Mouse (Mus musculus) G1E (cell line): ENCODE results near the gene Minos1. TPM values are rescaled to one million over a fixed set of nuclear protein-coding genes. Genes with fewer than 3 reads are reported as not detected.

Experiments used
- ATAC-seq: 2 replicates; pipeline ENCODE4 v1.8.0; 2016; ENCODE audit warnings: mild to moderate bottlenecking; ENCODE audit not compliant: insufficient number of reproducible peaks, poor library complexity, low FRiP score, severe bottlenecking; ENCODE audit errors: extremely low read depth
- DNase-seq: peaks from one replicate; pipeline ENCODE4 v3.0.0; 2012; ENCODE audit warnings: low spot score
- H3K27me3 ChIP-seq: 2 replicates; pipeline ENCODE4 v1.6.1; 2012; ENCODE audit warnings: mild to moderate bottlenecking, low read length, inconsistent platforms; ENCODE audit not compliant: insufficient read depth
- H3K36me3 ChIP-seq: replicated peaks from 2 replicates; pipeline ENCODE3; 2012; ENCODE audit warnings: mild to moderate bottlenecking, inconsistent platforms
- H3K4me1 ChIP-seq: 2 replicates; pipeline ENCODE4 v1.6.1; 2012; ENCODE audit warnings: low read depth, low read length, inconsistent platforms, mixed read lengths; ENCODE audit not compliant: insufficient read depth
- H3K4me3 ChIP-seq: 2 replicates; pipeline ENCODE4 v1.5.1; 2012; ENCODE audit warnings: low read depth, mild to moderate bottlenecking, inconsistent platforms, low read length, moderate library complexity, mixed read lengths
- H3K9me3 ChIP-seq: replicated peaks from 2 replicates; pipeline ENCODE4 v1.6.1; 2012; ENCODE audit warnings: inconsistent platforms
- CTCF ChIP-seq: IDR thresholded peaks from 2 replicates; pipeline ENCODE4 v1.5.1; 2012; ENCODE audit warnings: low read depth, low read length, inconsistent platforms, mixed read lengths
- GATA1 ChIP-seq: IDR thresholded peaks from 2 replicates; pipeline ENCODE4 v1.6.1; 2012; ENCODE audit warnings: borderline replicate concordance, low read length, inconsistent platforms, mixed read lengths
- GATA2 ChIP-seq: IDR thresholded peaks from 2 replicates; pipeline ENCODE4 v1.6.1; 2012; ENCODE audit warnings: low read depth, low read length, inconsistent platforms, borderline replicate concordance
- POLR2AphosphoS5 ChIP-seq: IDR thresholded peaks from 2 replicates; pipeline ENCODE4 v1.6.1; 2012; ENCODE audit warnings: low read depth, low read length, inconsistent platforms; ENCODE audit not compliant: insufficient replicate concordance
- TAL1 ChIP-seq: conservative IDR thresholded peaks from 2 replicates; pipeline ENCODE4 v1.6.1; 2012; ENCODE audit warnings: low read depth, low read length, inconsistent platforms, mixed read lengths
- polyA plus RNA-seq: library from polyadenylated mRNA; stranded (reverse); fragments of >175 nt; gene quantifications from 2 replicates; pipeline ENCODE4 v1.2.3, GENCODE M21; 2012
- total RNA-seq, 2 experiments: library from RNA; stranded (forward) in 1 of 2; stranded (reverse) in 1 of 2; fragments of 200-1000 nt in 1 of 2; fragments of >200 nt in 1 of 2; fragmentation: Nextera tagmentation in 1 of 2; gene quantifications; 2 replicates each; pipeline ENCODE4 v1.2.3; 2014 to 2017

Gene Minos1
- total and polyA plus RNA-seq, 3 experiments, result 12.8 to 342 (median 323) TPM

DNA sequence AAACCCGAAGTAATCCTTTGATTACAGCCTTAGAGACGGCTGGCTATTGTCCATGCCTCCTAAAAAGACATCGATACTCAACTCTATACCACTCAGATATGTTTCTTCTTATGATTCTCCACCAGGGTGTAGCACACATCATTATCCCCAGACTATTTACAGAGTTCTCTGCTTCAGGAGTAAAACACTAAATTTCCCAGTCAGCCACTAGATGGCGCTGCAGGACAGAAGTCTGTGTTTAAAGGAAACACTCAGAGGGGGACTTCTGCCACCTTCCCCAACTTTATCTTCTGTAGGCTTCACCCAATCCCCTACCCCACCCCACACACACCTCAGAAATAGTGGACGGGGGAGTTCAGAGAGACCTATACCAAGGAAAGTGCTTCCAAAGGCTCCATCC lies 44.9 kb downstream of the Minos1 start:
- Histone ChIP-seq H3K4me3 (no peak overlapping the region), H3K27me3 (peaks cover 72% of the 10 kb centered on the region), H3K9me3 (no peaks in the 10 kb centered on the region), H3K4me1 (peaks cover 6% of the 10 kb centered on the region; the same call in 1 of the 2 replicates), H3K36me3 (no peaks in the 10 kb centered on the region)
- DNase-seq, result peak; percentile 54
- no peak for TF ChIP-seq GATA1
- TF ChIP-seq TAL1, result no peak
- TF ChIP-seq GATA2, result no peak
- no peak for TF ChIP-seq POLR2AphosphoS5
- TF ChIP-seq CTCF, result peak; percentile 62
- ATAC-seq, result no peak; the same call in 1 of the 2 replicates

DNA sequence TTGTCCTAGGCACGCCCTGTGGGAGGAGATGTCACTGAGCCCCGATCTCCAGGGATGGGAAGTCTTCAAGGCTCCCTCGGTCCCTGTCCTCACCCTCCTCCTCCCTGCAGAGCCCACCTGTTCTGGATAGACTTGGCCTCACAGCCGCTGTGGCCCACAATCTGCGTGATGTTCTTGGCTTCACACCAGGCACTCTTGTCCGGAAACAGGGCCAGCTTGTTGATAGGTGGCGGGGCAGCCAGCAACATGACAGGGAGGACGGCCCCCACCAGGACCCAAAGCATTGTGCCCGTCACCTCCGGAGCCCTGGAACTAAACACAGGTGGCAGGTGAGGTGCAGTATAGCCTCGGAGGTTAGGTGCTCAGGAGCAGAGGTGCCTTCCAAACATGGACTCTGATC lies 45.6 kb downstream of the Minos1 start:
- Histone ChIP-seq H3K4me3 (no peak overlapping the region), H3K4me1 (peaks cover 4% of the 10 kb centered on the region; the same call in 1 of the 2 replicates), H3K9me3 (no peaks in the 10 kb centered on the region), H3K27me3 (peaks cover 65% of the 10 kb centered on the region), H3K36me3 (no peaks in the 10 kb centered on the region)
- no peak for DNase-seq
- TF ChIP-seq GATA2, result no peak
- no peak for TF ChIP-seq POLR2AphosphoS5
- TF ChIP-seq TAL1, result no peak
- no peak for TF ChIP-seq CTCF
- TF ChIP-seq GATA1, result no peak
- no peak for ATAC-seq

DNA sequence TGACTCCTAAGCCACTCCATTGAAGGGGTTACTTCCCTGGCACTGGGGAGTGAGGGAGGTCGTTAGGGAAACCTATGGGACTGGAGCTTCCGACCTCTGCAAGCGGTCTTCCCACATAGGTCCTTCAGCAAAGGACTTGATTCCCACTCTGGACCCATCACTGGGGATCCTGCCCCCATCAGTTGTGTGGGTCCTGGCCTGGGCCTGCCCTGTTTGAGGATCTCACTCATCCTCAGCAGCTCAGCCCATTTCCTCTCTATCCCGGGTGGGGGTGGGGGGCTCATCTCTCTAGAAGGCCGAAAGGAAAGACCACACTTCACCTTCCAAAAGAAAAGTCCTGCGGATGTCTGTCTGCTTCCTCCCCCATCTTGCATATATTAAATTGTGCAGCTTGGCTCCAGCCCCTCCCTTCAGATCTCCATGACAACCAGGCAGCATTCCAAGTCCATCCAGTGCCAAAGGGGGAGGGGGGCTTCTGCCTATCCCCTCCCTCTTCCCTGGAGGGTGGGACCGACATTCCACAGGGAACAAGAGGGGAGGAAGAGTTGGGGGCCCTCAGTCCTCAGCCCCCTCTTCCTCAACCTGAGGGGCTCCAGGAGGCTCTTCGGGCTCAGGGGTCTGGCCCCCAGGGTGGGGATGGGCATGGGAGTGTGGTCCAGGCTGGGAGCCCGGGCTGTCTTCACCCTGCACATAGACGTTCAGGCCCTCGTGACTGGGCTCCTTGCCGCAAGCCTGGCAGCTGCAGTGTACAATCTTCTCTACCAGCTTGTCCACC lies 47.9 kb downstream of the Minos1 start:
- TF ChIP-seq GATA2 (no peak), POLR2AphosphoS5 (no peak), CTCF (no peak), GATA1 (no peak), TAL1 (no peak)
- ATAC-seq (no peak), DNase-seq (no peak)
- Histone ChIP-seq H3K9me3 (no peaks in the 10 kb centered on the region), H3K27me3 (peaks cover 50% of the 10 kb centered on the region), H3K4me1 (peaks cover 12% of the 10 kb centered on the region), H3K36me3 (no peaks in the 10 kb centered on the region), H3K4me3 (no peak overlapping the region)

DNA sequence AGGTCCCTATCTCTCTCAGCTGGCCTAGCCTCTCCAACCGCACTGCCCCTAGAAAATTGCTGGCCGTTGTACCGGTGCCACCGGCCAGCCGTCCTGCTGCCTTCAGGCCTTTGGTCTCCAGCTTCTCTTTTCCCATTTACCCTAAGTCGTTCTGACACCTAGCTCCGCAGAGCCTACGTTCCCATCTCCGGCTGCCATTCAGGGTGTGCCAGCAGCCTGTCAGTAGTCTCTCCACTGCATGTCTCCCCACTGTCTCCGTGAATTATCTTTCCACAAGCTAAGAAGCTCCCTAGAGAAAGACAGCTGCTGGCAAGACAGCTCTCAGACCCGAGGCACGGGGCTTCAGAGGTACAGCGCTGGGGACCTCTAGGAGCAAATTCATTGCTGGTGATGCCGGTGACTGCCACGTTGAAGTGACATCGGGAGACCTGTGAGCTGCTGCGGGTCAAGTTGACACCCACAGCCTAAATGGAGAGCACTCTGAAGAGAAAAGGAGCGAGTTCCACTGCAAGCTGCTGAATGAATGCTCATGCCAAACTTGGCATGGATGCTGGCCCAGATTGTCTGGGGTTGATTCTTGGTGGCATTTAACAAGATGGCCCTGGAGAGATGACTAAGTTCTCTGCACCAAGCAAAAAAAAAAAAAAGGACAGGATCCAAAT lies 49.5 kb downstream of the Minos1 start:
- DNase-seq (no peak), ATAC-seq (no peak)
- Histone ChIP-seq H3K4me1 (peaks cover 15% of the 10 kb centered on the region), H3K4me3 (no peak overlapping the region), H3K36me3 (no peaks in the 10 kb centered on the region), H3K9me3 (no peaks in the 10 kb centered on the region), H3K27me3 (peaks cover 44% of the 10 kb centered on the region)
- TF ChIP-seq CTCF (no peak), TAL1 (no peak), GATA1 (no peak), GATA2 (no peak), POLR2AphosphoS5 (no peak)

DNA sequence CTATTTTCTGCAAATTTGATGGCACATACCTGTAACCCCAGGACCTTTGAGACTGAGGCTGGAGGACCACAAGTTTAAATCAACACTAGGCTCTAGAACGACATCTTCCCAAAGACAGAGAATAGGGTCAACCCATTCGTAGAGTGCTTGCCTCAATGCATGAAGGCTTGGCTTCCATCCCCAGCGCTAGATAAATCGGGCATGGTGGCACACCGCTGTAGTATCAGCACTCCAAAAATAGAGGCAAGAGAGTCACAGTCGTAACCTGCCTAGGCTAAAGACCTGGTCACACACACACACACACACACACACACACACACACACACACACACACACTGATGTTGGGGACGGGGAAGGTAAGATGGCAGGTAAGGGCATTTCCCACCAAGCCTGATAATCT lies 50.7 kb downstream of the Minos1 start:
- TF ChIP-seq GATA1 (no peak), GATA2 (no peak), POLR2AphosphoS5 (no peak), TAL1 (no peak), CTCF (no peak)
- peaks cover 13% of the 10 kb centered on the region for H3K4me1 ChIP-seq
- no peak for DNase-seq
- no peak for ATAC-seq
- H3K9me3 ChIP-seq, result no peaks in the 10 kb centered on the region; the same call in 1 of the 2 replicates
- H3K36me3 ChIP-seq, result no peaks in the 10 kb centered on the region
- peaks cover 42% of the 10 kb centered on the region for H3K27me3 ChIP-seq
- no peak overlapping the region for H3K4me3 ChIP-seq

DNA sequence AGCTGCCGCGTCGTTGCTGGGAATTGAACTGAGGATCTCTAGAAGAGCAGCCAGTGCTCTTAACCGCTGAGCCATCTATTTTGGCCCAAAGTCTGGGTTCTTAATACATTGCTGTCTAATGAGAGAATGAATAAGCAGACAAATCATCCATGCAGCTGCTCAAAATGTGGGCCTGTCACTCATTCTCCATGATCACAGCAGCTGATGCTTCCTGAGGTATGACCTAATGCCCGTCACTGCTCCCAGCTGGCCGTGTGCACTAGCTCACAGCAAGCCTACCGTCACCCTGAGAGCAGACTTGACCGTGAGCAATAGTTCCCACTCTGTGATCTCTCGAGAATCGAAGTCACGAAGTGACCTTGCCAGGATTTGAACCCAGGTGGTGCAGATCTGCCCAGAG lies 51.5 kb downstream of the Minos1 start:
- H3K4me1 ChIP-seq, result peaks cover 11% of the 10 kb centered on the region
- TF ChIP-seq GATA1 (no peak), GATA2 (no peak), TAL1 (no peak), POLR2AphosphoS5 (no peak), CTCF (no peak)
- H3K27me3 ChIP-seq, result peaks cover 37% of the 10 kb centered on the region
- ATAC-seq (no peak), DNase-seq (no peak)
- H3K36me3 ChIP-seq, result no peaks in the 10 kb centered on the region
- no peak overlapping the region for H3K4me3 ChIP-seq
- peaks cover 1% of the 10 kb centered on the region for H3K9me3 ChIP-seq
